Mouse (Mus musculus) embryonic facial prominence, embryonic 10.5 days (tissue): ENCODE data around the gene Prkd1. TPM values are rescaled to one million over a fixed set of nuclear protein-coding genes. Genes with fewer than 3 reads are reported as not detected.

Experiments
- DNase-seq: peaks from one replicate; pipeline ENCODE4 v3.0.0-alpha.2; 2017; ENCODE audit warnings: low spot score
- H3K27ac ChIP-seq: fragments of 300-500 bp; sonication (generic); replicated peaks from 2 replicates; pipeline ENCODE4 v1.5.1; 2016; ENCODE audit warnings: mild to moderate bottlenecking
- H3K27me3 ChIP-seq: fragments of 300-500 bp; sonication (generic); replicated peaks from 2 replicates; pipeline ENCODE4 v1.6.1; 2016; ENCODE audit warnings: low read depth, mild to moderate bottlenecking; ENCODE audit not compliant: poor library complexity, severe bottlenecking
- H3K36me3 ChIP-seq: fragments of 300-500 bp; sonication (generic); replicated peaks from 2 replicates; pipeline ENCODE4 v1.6.1; 2016; ENCODE audit warnings: mild to moderate bottlenecking, moderate library complexity
- H3K4me1 ChIP-seq: fragments of 300-500 bp; sonication (generic); 2 replicates; pipeline ENCODE4 v1.6.1; 2016
- H3K4me3 ChIP-seq: fragments of 300-500 bp; sonication (generic); 2 replicates; pipeline ENCODE4 v1.5.1; 2016; ENCODE audit warnings: mild to moderate bottlenecking, moderate library complexity
- H3K9me3 ChIP-seq: fragments of 300-500 bp; sonication (generic); 2 replicates; pipeline ENCODE4 v1.6.1; 2016; ENCODE audit warnings: mild to moderate bottlenecking
- WGBS: fragments of 180-500 bp; shearing (Covaris S2); methylation state at CpG from one replicate; pipeline ENCODE4 v1.1.7; 2016; 5-methylcytosine and 5-hydroxymethylcytosine counted together
- polyA plus RNA-seq: library from polyadenylated mRNA; unstranded; fragments of >200 nt; fragmentation: Nextera tagmentation; extraction: Ambion mirVana; gene quantifications from 2 replicates; pipeline ENCODE4 v1.2.1, GENCODE M21; 2016

The Prkd1 gene
- polyA plus RNA-seq, 1 experiment from 2014 or later: 5.6 TPM

- Histone ChIP-seq H3K4me3 (no peak overlapping the region), H3K27ac (no peak overlapping the region), H3K9me3 (no peaks in the 10 kb centered on the region), H3K4me1 (peaks cover 4% of the 10 kb centered on the region; the same call in 1 of the 2 replicates), H3K27me3 (no peaks in the 10 kb centered on the region), H3K36me3 (no peaks in the 10 kb centered on the region)
- no peak for DNase-seq
- 90% methylated on average over 3 of the region's 3 CpGs for WGBS
Measured at GRCm38 (mm10) chr12:50496006-50496405, 152.9 kb downstream of the Prkd1 start.

GRCm38 (mm10) chr12:50479784-50480183 lies 169.1 kb downstream of the Prkd1 start:
- no peak for DNase-seq
- Histone ChIP-seq H3K4me3 (no peak overlapping the region), H3K36me3 (no peaks in the 10 kb centered on the region), H3K27me3 (no peaks in the 10 kb centered on the region), H3K4me1 (no peaks in the 10 kb centered on the region), H3K27ac (no peak overlapping the region), H3K9me3 (no peaks in the 10 kb centered on the region)
- 92% methylated on average over 7 of the region's 7 CpGs for WGBS

- DNase-seq: no peak
- Histone ChIP-seq H3K9me3 (no peaks in the 10 kb centered on the region), H3K4me3 (no peak overlapping the region), H3K36me3 (0 out of 2 replicates have a peak, but pooled peaks cover 2% of the 10 kb centered on the region), H3K27ac (no peak overlapping the region), H3K4me1 (no peaks in the 10 kb centered on the region), H3K27me3 (no peaks in the 10 kb centered on the region)
- 87% methylated on average over 3 of the region's 3 CpGs for WGBS
Measured at GRCm38 (mm10) chr12:50457151-50457550, 191.7 kb downstream of the Prkd1 start.

GRCm38 (mm10) chr12:50451761-50452160 lies 197.1 kb downstream of the Prkd1 start:
- Histone ChIP-seq H3K4me1 (no peaks in the 10 kb centered on the region), H3K36me3 (no peaks in the 10 kb centered on the region), H3K4me3 (no peak overlapping the region), H3K27ac (no peak overlapping the region), H3K27me3 (no peaks in the 10 kb centered on the region), H3K9me3 (no peaks in the 10 kb centered on the region)
- WGBS: 95% methylated on average over 3 of the region's 3 CpGs
- DNase-seq: no peak

GRCm38 (mm10) chr12:50436660-50437059 lies 212.2 kb downstream of the Prkd1 start:
- no peak overlapping the region for H3K4me3 ChIP-seq
- H3K9me3 ChIP-seq: no peaks in the 10 kb centered on the region
- no peaks in the 10 kb centered on the region for H3K27me3 ChIP-seq
- H3K36me3 ChIP-seq: no peaks in the 10 kb centered on the region
- no peak overlapping the region for H3K27ac ChIP-seq
- no peaks in the 10 kb centered on the region for H3K4me1 ChIP-seq
- DNase-seq: no peak
- 75% methylated on average over 6 of the region's 6 CpGs for WGBS

- no peaks in the 10 kb centered on the region for H3K4me1 ChIP-seq
- WGBS: 80% methylated on average over 5 of the region's 5 CpGs
- H3K27ac ChIP-seq: no peak overlapping the region
- no peak for DNase-seq
- H3K4me3 ChIP-seq: no peak overlapping the region
- no peaks in the 10 kb centered on the region for H3K36me3 ChIP-seq
- H3K9me3 ChIP-seq: no peaks in the 10 kb centered on the region
- no peaks in the 10 kb centered on the region for H3K27me3 ChIP-seq
Measured at GRCm38 (mm10) chr12:50430129-50430703, 218.7 kb downstream of the Prkd1 start.

GRCm38 (mm10) chr12:50352404-50352803 lies 296.5 kb downstream of the Prkd1 start:
- Histone ChIP-seq H3K36me3 (no peaks in the 10 kb centered on the region), H3K4me1 (no peaks in the 10 kb centered on the region), H3K9me3 (no peaks in the 10 kb centered on the region), H3K4me3 (no peak overlapping the region), H3K27me3 (no peaks in the 10 kb centered on the region), H3K27ac (no peak overlapping the region)
- peak; percentile 12 for DNase-seq
- 70% methylated on average over 11 of the region's 11 CpGs for WGBS

GRCm38 (mm10) chr12:50333182-50333581 lies 315.7 kb downstream of the Prkd1 start:
- Histone ChIP-seq H3K27me3 (no peaks in the 10 kb centered on the region), H3K4me1 (no peaks in the 10 kb centered on the region), H3K36me3 (no peaks in the 10 kb centered on the region), H3K9me3 (no peaks in the 10 kb centered on the region), H3K4me3 (no peak overlapping the region), H3K27ac (no peak overlapping the region)
- WGBS: 75% methylated on average over 4 of the region's 4 CpGs
- DNase-seq: no peak

GRCm38 (mm10) chr12:50314634-50315033 lies 334.3 kb downstream of the Prkd1 start:
- H3K36me3 ChIP-seq: no peaks in the 10 kb centered on the region
- H3K9me3 ChIP-seq: no peaks in the 10 kb centered on the region
- H3K27ac ChIP-seq: no peak overlapping the region
- no peaks in the 10 kb centered on the region for H3K4me1 ChIP-seq
- no peak for DNase-seq
- no peaks in the 10 kb centered on the region for H3K27me3 ChIP-seq
- no peak overlapping the region for H3K4me3 ChIP-seq

GRCm38 (mm10) chr12:50309276-50309675 lies 339.6 kb downstream of the Prkd1 start:
- DNase-seq: no peak
- no peak overlapping the region for H3K4me3 ChIP-seq
- no peaks in the 10 kb centered on the region for H3K4me1 ChIP-seq
- no peaks in the 10 kb centered on the region for H3K9me3 ChIP-seq
- no peak overlapping the region for H3K27ac ChIP-seq
- no peaks in the 10 kb centered on the region for H3K36me3 ChIP-seq
- no peaks in the 10 kb centered on the region for H3K27me3 ChIP-seq
- 73% methylated on average over 3 of the region's 3 CpGs for WGBS

GRCm38 (mm10) chr12:50301334-50301733 lies 347.6 kb downstream of the Prkd1 start:
- H3K4me1 ChIP-seq: no peaks in the 10 kb centered on the region
- H3K27ac ChIP-seq: no peak overlapping the region
- peaks cover 11% of the 10 kb centered on the region for H3K27me3 ChIP-seq
- no peak overlapping the region for H3K4me3 ChIP-seq
- no peaks in the 10 kb centered on the region for H3K9me3 ChIP-seq
- DNase-seq: peak; percentile 10
- WGBS: 49% methylated on average over 1 of the region's 1 CpGs
- H3K36me3 ChIP-seq: no peaks in the 10 kb centered on the region

GRCm38 (mm10) chr12:50296067-50296466 lies 352.8 kb downstream of the Prkd1 start:
- H3K27ac ChIP-seq: no peak overlapping the region
- H3K9me3 ChIP-seq: no peaks in the 10 kb centered on the region
- peaks cover 11% of the 10 kb centered on the region for H3K27me3 ChIP-seq
- H3K4me3 ChIP-seq: no peak overlapping the region
- no peaks in the 10 kb centered on the region for H3K36me3 ChIP-seq
- WGBS: 67% methylated on average over 2 of the region's 2 CpGs
- H3K4me1 ChIP-seq: no peaks in the 10 kb centered on the region
- DNase-seq: no peak

GRCm38 (mm10) chr12:50295549-50295948 lies 353.3 kb downstream of the Prkd1 start:
- H3K9me3 ChIP-seq: no peaks in the 10 kb centered on the region
- 65% methylated on average over 2 of the region's 2 CpGs for WGBS
- no peak overlapping the region for H3K27ac ChIP-seq
- H3K27me3 ChIP-seq: peaks cover 10% of the 10 kb centered on the region
- H3K4me1 ChIP-seq: no peaks in the 10 kb centered on the region
- no peak overlapping the region for H3K4me3 ChIP-seq
- no peak for DNase-seq
- no peaks in the 10 kb centered on the region for H3K36me3 ChIP-seq
